In genomic region chr9:88484531-88484930, GRCm38 (mm10) we compare ENCODE assay signal across 18 mouse cellular contexts. TPM values are rescaled to one million over a fixed set of nuclear protein-coding genes. Genes with fewer than 3 reads are reported as not detected.
A peak's percentile ranks its signal among the peaks of the same experiment; 100 is the strongest.
DNase-seq lines count a peak whose midpoint lies in the region; ATAC-seq and TF ChIP-seq lines count a peak whose summit lies in the region.
"Had no signal": no experiment of that assay in that cellular context is flagged by ENCODE, and none has a peak within 500 bp of the region (broad histone marks: within the 10 kb centered on the region; RNA-seq: fewer than 3 reads in every experiment).

No protein-coding gene starts in this region.

- WGBS in heart, embryonic 10.5 days, result 21% methylated on average over 6 of the region's 6 CpGs
- 24% methylated on average over 6 of the region's 6 CpGs for WGBS in heart, embryonic 15.5 days
- 58% methylated on average over 6 of the region's 6 CpGs for WGBS in kidney, adult 2 months
- WGBS in hindbrain, embryonic 11.5 days, result 54% methylated on average over 6 of the region's 6 CpGs

- no peak for DNase-seq in heart, embryonic 10.5 days (ENCODE audit: low spot score)
- no peak for DNase-seq in heart, adult 11 months
- DNase-seq in adrenal gland, adult 2 months, result peak; percentile 81
- DNase-seq in kidney, adult 2 months, result no peak
- no peak for DNase-seq in hindbrain, embryonic 11.5 days (ENCODE audit: low spot score)
- DNase-seq: cerebellum, postnatal 10 days; lung, adult 18-20 months; thymus, adult 18-20 months had no signal

- peak overlapping the region; percentile 63; the same call in 1 of the 2 replicates for H3K4me2 ChIP-seq in heart, embryonic 15.5 days
- H3K4me2 ChIP-seq in hindbrain, embryonic 11.5 days (replicated peaks; ENCODE audit: low read depth, low read length), result no peak overlapping the region
- H3K4me2 ChIP-seq: embryonic facial prominence, embryonic 13.5 days had no signal

- no peak for ATAC-seq in heart, embryonic 15.5 days (replicated peaks; ENCODE audit: insufficient number of reproducible peaks, insufficient read depth, low FRiP score, low read depth)
- ATAC-seq in hindbrain, embryonic 11.5 days (ENCODE audit: low FRiP score), result no peak
- ATAC-seq: forebrain, embryonic 13.5 days; intestine, postnatal 0 days; Patski had no signal

- H3K4me3 ChIP-seq in heart, embryonic 10.5 days, result peak overlapping the region; percentile 98; the same call in 1 of the 2 replicates
- H3K4me3 ChIP-seq in E14TG2a.4 (replicated peaks; ENCODE audit: low read length), result peak overlapping the region; percentile 17
- H3K4me3 ChIP-seq in heart, embryonic 15.5 days, result no peak overlapping the region
- H3K4me3 ChIP-seq in kidney, adult 2 months (ENCODE audit: insufficient read depth, low read depth, low read length), result no peak overlapping the region
- no peak overlapping the region for H3K4me3 ChIP-seq in hindbrain, embryonic 11.5 days (ENCODE audit: low read depth, low read length)
- H3K4me3 ChIP-seq: embryonic facial prominence, embryonic 13.5 days; hindbrain, embryonic 12.5 days; left cerebral cortex, adult 2 months had no signal

- H3K9ac ChIP-seq in heart, embryonic 15.5 days, result no peak overlapping the region
- no peak overlapping the region for H3K9ac ChIP-seq in hindbrain, embryonic 11.5 days (ENCODE audit: low read depth, low read length)
- H3K9ac ChIP-seq: embryonic facial prominence, embryonic 13.5 days; forebrain, embryonic 13.5 days; hindbrain, embryonic 12.5 days had no signal

- no peak for TF ChIP-seq POLR2A in kidney, adult 2 months (IDR thresholded peaks at IDR 0.05; ENCODE audit: low read depth, low read length)

- no peaks in the 10 kb centered on the region for H3K9me3 ChIP-seq in heart, embryonic 10.5 days
- H3K9me3 ChIP-seq in E14TG2a.4 (ENCODE audit: low read length), result no peaks in the 10 kb centered on the region
- H3K9me3 ChIP-seq in heart, embryonic 15.5 days (replicated peaks), result no peaks in the 10 kb centered on the region
- no peaks in the 10 kb centered on the region for H3K9me3 ChIP-seq in hindbrain, embryonic 11.5 days (ENCODE audit: control insufficient read depth, low read length)
- H3K9me3 ChIP-seq: embryonic facial prominence, embryonic 13.5 days; forebrain, embryonic 13.5 days; hindbrain, embryonic 12.5 days had no signal

- H3K27me3 ChIP-seq in heart, embryonic 10.5 days (ENCODE audit: insufficient read depth, poor library complexity, severe bottlenecking), result no peaks in the 10 kb centered on the region
- H3K27me3 ChIP-seq in E14TG2a.4 (ENCODE audit: insufficient read depth, low read length), result no peaks in the 10 kb centered on the region
- no peaks in the 10 kb centered on the region for H3K27me3 ChIP-seq in heart, embryonic 15.5 days
- no peaks in the 10 kb centered on the region for H3K27me3 ChIP-seq in kidney, adult 2 months (replicated peaks; ENCODE audit: control insufficient read depth, insufficient read depth, low read length)
- H3K27me3 ChIP-seq in hindbrain, embryonic 11.5 days (ENCODE audit: control insufficient read depth, insufficient read depth, low read length), result no peaks in the 10 kb centered on the region
- H3K27me3 ChIP-seq: embryonic facial prominence, embryonic 13.5 days; forebrain, embryonic 13.5 days; hindbrain, embryonic 12.5 days; Patski had no signal

- H3K4me1 ChIP-seq in heart, embryonic 10.5 days, result peaks cover 20% of the 10 kb centered on the region
- H3K4me1 ChIP-seq in E14TG2a.4 (replicated peaks; ENCODE audit: low read depth, low read length), result peaks cover 48% of the 10 kb centered on the region
- H3K4me1 ChIP-seq in heart, embryonic 15.5 days (replicated peaks), result peaks cover 21% of the 10 kb centered on the region
- H3K4me1 ChIP-seq in kidney, adult 2 months (ENCODE audit: control insufficient read depth, insufficient read depth, low read length), result no peaks in the 10 kb centered on the region; the same call in 1 of the 2 replicates
- no peaks in the 10 kb centered on the region for H3K4me1 ChIP-seq in hindbrain, embryonic 11.5 days (replicated peaks; ENCODE audit: control insufficient read depth, insufficient read depth, low read length)

- peak overlapping the region; percentile 99 for H3K27ac ChIP-seq in heart, embryonic 10.5 days
- H3K27ac ChIP-seq in heart, embryonic 15.5 days, result peak overlapping the region; percentile 100
- H3K27ac ChIP-seq in kidney, adult 2 months (ENCODE audit: insufficient read depth, low read depth, low read length), result no peak overlapping the region
- H3K27ac ChIP-seq in hindbrain, embryonic 11.5 days (ENCODE audit: low read depth, low read length), result no peak overlapping the region
- H3K27ac ChIP-seq: embryonic facial prominence, embryonic 13.5 days; forebrain, embryonic 13.5 days; hindbrain, embryonic 12.5 days; left cerebral cortex, adult 2 months had no signal

- no peaks in the 10 kb centered on the region for H3K36me3 ChIP-seq in heart, embryonic 10.5 days
- H3K36me3 ChIP-seq in E14TG2a.4 (ENCODE audit: insufficient read depth, low read length), result peaks cover 10% of the 10 kb centered on the region
- no peaks in the 10 kb centered on the region for H3K36me3 ChIP-seq in heart, embryonic 15.5 days
- H3K36me3 ChIP-seq in kidney, adult 2 months (ENCODE audit: control insufficient read depth, insufficient read depth, low read length), result no peaks in the 10 kb centered on the region
- no peaks in the 10 kb centered on the region for H3K36me3 ChIP-seq in hindbrain, embryonic 11.5 days (ENCODE audit: control insufficient read depth, insufficient read depth, low read length)
- H3K36me3 ChIP-seq: embryonic facial prominence, embryonic 13.5 days; hindbrain, embryonic 12.5 days had no signal

- TF ChIP-seq CTCF in E14TG2a.4 (conservative IDR thresholded peaks at IDR 0.05; ENCODE audit: low read length), result no peak
- no peak for TF ChIP-seq CTCF in kidney, adult 2 months (conservative IDR thresholded peaks at IDR 0.05; ENCODE audit: insufficient read depth, insufficient read length, low read depth, low read length)

RNA-seq across cellular contexts. Expression of gene Syncrip, which starts 2.2 kb away (rescaled TPM):
- 78.4 and 96.1 TPM in 2 replicates for polyA plus RNA-seq in heart, embryonic 10.5 days (2016; fragmentation: Nextera tagmentation; extraction: Ambion mirVana)
- 10 to 100 TPM; 67.6 to 69.1 TPM for total RNA-seq in adrenal gland, adult 2 months (2021)
- polyA plus RNA-seq in adrenal gland, adult 2 months (2012; rRNA removed), result 3.1 and 4.5 TPM in 2 replicates
- polyA plus RNA-seq in heart, embryonic 15.5 days (2015; fragmentation: Nextera tagmentation; extraction: Ambion mirVana), result 51.5 and 52.1 TPM in 2 replicates
- 3.1 and 7.2 TPM in 2 replicates for polyA plus RNA-seq in kidney, adult 2 months (2012; rRNA removed)
- polyA plus RNA-seq in hindbrain, embryonic 11.5 days (2014; fragmentation: Nextera tagmentation; extraction: Ambion mirVana), result 137 and 140 TPM in 2 replicates

RNA-seq across cellular contexts. Expression of gene Gm20537, which starts 28.1 kb away (rescaled TPM):
- 0.58 and 0.78 TPM in 2 replicates for polyA plus RNA-seq in heart, embryonic 10.5 days (2016; fragmentation: Nextera tagmentation; extraction: Ambion mirVana)
- total RNA-seq in adrenal gland, adult 2 months (2021), result 1 to 10 TPM in 1 of 2 experiments, not detected in 1; 2.1 TPM
- not detected in 2 replicates for polyA plus RNA-seq in adrenal gland, adult 2 months (2012; rRNA removed)
- polyA plus RNA-seq in heart, embryonic 15.5 days (2015; fragmentation: Nextera tagmentation; extraction: Ambion mirVana), result 0.30 and 0.62 TPM in 2 replicates
- 0.41 and 0.75 TPM in 2 replicates for polyA plus RNA-seq in kidney, adult 2 months (2012; rRNA removed)
- polyA plus RNA-seq in hindbrain, embryonic 11.5 days (2014; fragmentation: Nextera tagmentation; extraction: Ambion mirVana), result 0.36 and 0.99 TPM in 2 replicates
- total RNA-seq: gastrocnemius, adult 18-20 months; megakaryocyte progenitor cell, adult 5-6 weeks had no signal
- polyA plus RNA-seq: intestine, postnatal 0 days had no signal

RNA-seq across cellular contexts. Expression of gene Snx14, which starts 45.8 kb away (rescaled TPM):
- polyA plus RNA-seq in heart, embryonic 10.5 days (2016; fragmentation: Nextera tagmentation; extraction: Ambion mirVana), result 25.4 and 29.9 TPM in 2 replicates
- 10 to 100 TPM; 49.1 to 57.3 TPM for total RNA-seq in adrenal gland, adult 2 months (2021)
- polyA plus RNA-seq in adrenal gland, adult 2 months (2012; rRNA removed), result 24.9 and 28.1 TPM in 2 replicates
- 28.0 and 29.0 TPM in 2 replicates for polyA plus RNA-seq in heart, embryonic 15.5 days (2015; fragmentation: Nextera tagmentation; extraction: Ambion mirVana)
- polyA plus RNA-seq in kidney, adult 2 months (2012; rRNA removed), result 12.7 and 15.8 TPM in 2 replicates
- 19.2 and 22.4 TPM in 2 replicates for polyA plus RNA-seq in hindbrain, embryonic 11.5 days (2014; fragmentation: Nextera tagmentation; extraction: Ambion mirVana)

Comparison
In these comparisons a context has a peak if more than half of its experiments do, and no peak if none do; other contexts are left out.
1. H3K4me3 ChIP-seq: peak in heart, embryonic 10.5 days (single experiment) and E14TG2a.4 (single experiment); none in heart, embryonic 15.5 days (single experiment), kidney, adult 2 months (single experiment) and hindbrain, embryonic 11.5 days (single experiment).
2. H3K27ac ChIP-seq: peak in heart, embryonic 10.5 days (single experiment) and heart, embryonic 15.5 days (single experiment); none in kidney, adult 2 months (single experiment) and hindbrain, embryonic 11.5 days (single experiment).